Mouse (Mus musculus) adrenal gland, adult 2 months (tissue): ENCODE measurements around the gene Zfhx3. TPM values are rescaled to one million over a fixed set of nuclear protein-coding genes. Genes with fewer than 3 reads are reported as not detected.
A peak's percentile ranks its signal among the peaks of the same experiment; 100 is the strongest.

ENCODE experiments used
- DNase-seq: peaks from one replicate; pipeline ENCODE4 v3.0.0; 2021
- polyA plus RNA-seq: library from polyadenylated mRNA; depleted of rRNA; stranded (reverse); fragments of >200 nt; gene quantifications from 2 replicates; pipeline ENCODE4 v1.2.3, GENCODE M21; 2012
- total RNA-seq, 2 experiments: library from RNA; stranded (reverse); gene quantifications; 2 replicates each; pipeline ENCODE4 v1.2.3; 2021

Zfhx3 gene
- total and polyA plus RNA-seq, 3 experiments: 12.9 to 45.1 (median 34.3) TPM

- DNase-seq: peak; percentile 25
Measured at GRCm38 (mm10) chr8:108701381-108702175, 759.1 kb downstream of the Zfhx3 start.

GRCm38 (mm10) chr8:108702201-108702600 is 759.8 kb downstream of the Zfhx3 start:
- DNase-seq: peak; percentile 23

GRCm38 (mm10) chr8:108705751-108706150 is 763.3 kb downstream of the Zfhx3 start:
- DNase-seq: peak; percentile 30

GRCm38 (mm10) chr8:108706491-108706847 is 764.0 kb downstream of the Zfhx3 start:
- peak; percentile 49 for DNase-seq

- DNase-seq: peak; percentile 52
Measured at GRCm38 (mm10) chr8:108706848-108707541, 764.6 kb downstream of the Zfhx3 start.

GRCm38 (mm10) chr8:108707576-108708281 is 765.3 kb downstream of the Zfhx3 start:
- DNase-seq: peak; percentile 41

- peak; percentile 51 for DNase-seq
Measured at GRCm38 (mm10) chr8:108708833-108709387, 766.5 kb downstream of the Zfhx3 start.

- no peak for DNase-seq
Measured at GRCm38 (mm10) chr8:108709441-108709840, 767.0 kb downstream of the Zfhx3 start.

GRCm38 (mm10) chr8:108709928-108710606 is 767.6 kb downstream of the Zfhx3 start:
- peak; percentile 50 for DNase-seq

- DNase-seq: peak; percentile 65
Measured at GRCm38 (mm10) chr8:108710607-108711489, 768.4 kb downstream of the Zfhx3 start.

- DNase-seq: peak; percentile 45
Measured at GRCm38 (mm10) chr8:108711490-108711793, 769.0 kb downstream of the Zfhx3 start.

- DNase-seq: peak; percentile 64
Measured at GRCm38 (mm10) chr8:108712001-108712411, 769.6 kb downstream of the Zfhx3 start.

- DNase-seq: no peak
Measured at GRCm38 (mm10) chr8:108712607-108713006, 770.2 kb downstream of the Zfhx3 start.

- peak; percentile 60 for DNase-seq
Measured at GRCm38 (mm10) chr8:108713346-108714142, 771.1 kb downstream of the Zfhx3 start.

GRCm38 (mm10) chr8:108714143-108714635 is 771.7 kb downstream of the Zfhx3 start:
- DNase-seq: no peak

GRCm38 (mm10) chr8:108714636-108715415 is 772.4 kb downstream of the Zfhx3 start:
- peak; percentile 88 for DNase-seq

- no peak for DNase-seq
Measured at GRCm38 (mm10) chr8:108715416-108715948, 773.0 kb downstream of the Zfhx3 start.

- DNase-seq: no peak
Measured at GRCm38 (mm10) chr8:108716291-108716811, 773.9 kb downstream of the Zfhx3 start.
